Mouse (Mus musculus): ENCODE results near the gene Rbm33.

GRCm38 (mm10) chr5:28269469-28269991 is 47.4 kb upstream of the Rbm33 start:
- TF ChIP-seq CHD2 (IDR thresholded peaks at IDR 0.05; ENCODE audit: low read depth, low read length) = no peak
- TF ChIP-seq ZNF384 (IDR thresholded peaks at IDR 0.05; ENCODE audit: low read depth, low read length) = no peak
